Mouse (Mus musculus) megakaryocyte-erythroid progenitor cell, adult 5-6 weeks (primary cell): ENCODE measurements around the gene Irx3. TPM values are rescaled to one million over a fixed set of nuclear protein-coding genes. Genes with fewer than 3 reads are reported as not detected.

Experiments
- ATAC-seq: replicated peaks from 2 replicates; pipeline ENCODE4 v1.8.0; 2016; ENCODE audit warnings: mild to moderate bottlenecking, inconsistent platforms; ENCODE audit not compliant: severe bottlenecking, poor library complexity, low FRiP score, low TSS enrichment
- total RNA-seq, 2 experiments: library from RNA; stranded (forward) in 1 of 2; stranded (reverse) in 1 of 2; fragments of 200-1000, 215-1000 nt in 1 of 2; fragments of >200 nt in 1 of 2; fragmentation: Nextera tagmentation in 1 of 2; gene quantifications; 2 replicates each; pipeline ENCODE4 v1.2.3; 2014 to 2017

The Irx3 gene
- total RNA-seq, 2 experiments from 2014 or later: not detected

DNA sequence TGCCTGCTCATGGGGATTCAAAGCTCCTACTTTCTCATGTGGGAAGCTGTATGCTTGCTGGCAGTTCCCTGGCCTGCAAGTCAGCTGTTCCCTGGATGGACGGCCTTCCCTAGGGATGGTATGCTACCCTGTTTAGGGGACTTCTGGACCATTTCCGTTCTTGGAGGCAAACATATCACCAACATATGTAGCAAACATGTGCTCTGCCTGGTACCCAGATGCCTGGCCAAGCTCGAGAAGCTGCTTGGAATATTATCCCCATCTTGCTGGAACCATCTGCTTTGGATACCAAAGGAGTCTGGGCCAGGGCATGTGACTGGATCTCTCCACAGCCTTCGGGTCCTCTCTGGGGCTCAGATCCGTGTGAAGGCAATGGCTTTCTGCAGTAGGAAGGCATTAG, 52.5 kb downstream of the Irx3 start:
- no peak for ATAC-seq
